Mouse (Mus musculus) urinary bladder, adult 2 months (tissue): ENCODE results near the gene Pnpla2. TPM values are rescaled to one million over a fixed set of nuclear protein-coding genes. Genes with fewer than 3 reads are reported as not detected.

Source experiments
- DNase-seq: peaks from one replicate; pipeline ENCODE4 v3.0.0; 2022; ENCODE audit warnings: low spot score
- polyA plus RNA-seq: library from polyadenylated mRNA; depleted of rRNA; stranded (reverse); fragments of >200 nt; gene quantifications from 2 replicates; pipeline ENCODE4 v1.2.3, GENCODE M21; 2012

The Pnpla2 gene
- polyA plus RNA-seq, 1 experiment, result 108 TPM

DNA sequence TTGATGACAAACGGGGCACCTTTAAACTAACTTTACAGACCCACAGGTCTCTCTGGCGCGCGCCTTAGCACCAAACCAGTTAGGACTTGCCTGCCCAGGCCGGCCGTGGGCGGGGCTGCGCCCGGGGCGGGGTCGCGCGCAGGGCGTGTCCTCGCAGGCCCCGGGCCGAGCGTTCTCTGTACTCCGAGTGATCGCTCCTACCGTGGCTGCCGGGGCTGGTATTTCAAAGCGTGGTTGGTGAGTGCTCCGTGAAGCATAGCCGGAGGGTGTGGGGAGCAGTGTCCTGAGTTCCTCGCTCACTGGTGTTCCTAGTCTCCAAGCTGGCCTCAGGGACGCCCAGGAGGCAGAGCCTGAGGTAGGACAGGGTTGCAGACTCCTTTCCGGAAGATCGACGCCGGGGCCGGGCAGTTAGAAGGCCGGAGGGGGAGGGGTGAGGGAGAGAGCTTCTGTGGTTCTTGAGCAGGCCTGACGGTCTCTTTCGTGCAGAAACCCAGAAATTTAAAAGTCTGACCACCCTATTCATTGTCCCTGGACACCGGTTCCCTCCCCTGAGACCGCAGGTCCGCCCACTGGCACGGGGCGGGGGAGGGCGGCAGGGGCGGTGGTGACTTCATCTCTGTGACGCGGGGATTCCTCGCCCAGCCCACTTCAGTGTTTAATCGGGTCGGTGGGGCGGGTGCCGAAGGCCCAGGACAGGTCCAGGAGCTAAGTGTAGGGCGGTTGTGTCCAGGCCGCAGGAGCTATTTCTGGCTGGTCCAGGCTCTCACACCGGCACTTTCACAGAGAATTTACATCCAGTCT lies 12.4 kb downstream of the Pnpla2 start, which contains the start of gene Cd151:
Gene Cd151, plus strand, starts transcription at position 163 of the 801 bp plus-strand sequence.
- peak; percentile 88 for DNase-seq

DNA sequence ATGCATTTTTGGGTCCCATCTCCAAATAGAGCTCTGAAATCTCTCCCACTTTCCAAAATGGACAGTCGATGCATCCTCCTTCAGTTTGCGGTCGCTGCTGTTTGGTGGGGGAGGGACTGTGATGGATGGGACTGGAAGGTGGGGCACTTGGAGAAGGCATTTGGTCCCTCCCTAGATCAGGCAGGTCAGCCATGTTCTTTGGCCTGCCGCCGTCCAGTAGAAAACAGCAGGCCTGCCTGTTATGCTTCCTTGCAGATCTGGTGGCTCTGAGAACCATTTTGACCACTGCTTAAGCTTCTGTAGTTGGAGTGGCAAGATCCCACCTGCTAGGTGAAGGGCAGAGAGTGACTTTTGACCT lies 13.1 kb downstream of the Pnpla2 start:
- no peak for DNase-seq

DNA sequence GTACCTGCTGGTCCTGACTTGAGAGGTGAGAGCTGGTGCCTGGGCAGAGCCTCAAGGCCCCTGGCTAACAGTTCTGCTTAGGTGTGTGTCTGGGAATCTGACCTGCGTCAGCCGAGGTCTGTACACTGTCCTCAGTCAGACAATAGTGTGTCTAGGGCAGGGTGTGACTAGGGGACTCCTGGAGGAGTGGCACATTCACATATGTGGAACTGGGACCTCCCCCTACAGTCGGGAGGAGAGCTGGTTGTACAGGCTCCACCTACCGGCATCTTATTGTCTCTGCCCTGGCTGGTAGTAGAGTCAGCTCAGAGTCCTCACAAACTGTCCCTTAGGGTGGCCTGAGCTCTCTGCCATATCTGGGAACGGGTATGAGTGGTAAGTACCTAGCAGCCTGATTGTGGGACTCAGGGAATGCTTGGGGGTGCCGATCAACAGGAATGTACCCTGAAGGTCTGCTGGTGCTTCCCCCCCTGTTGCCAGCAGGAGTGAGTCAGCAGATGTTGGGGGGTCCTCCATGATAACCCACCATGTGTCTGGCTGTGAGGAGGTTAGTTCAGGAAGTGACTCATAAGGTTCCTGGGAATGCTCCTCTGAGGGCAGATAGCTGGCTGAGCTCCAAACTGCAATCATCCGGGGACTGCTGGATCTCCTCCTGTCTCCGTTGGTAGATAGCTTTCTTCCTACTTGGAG lies 13.7 kb downstream of the Pnpla2 start:
- DNase-seq, result peak; percentile 38

DNA sequence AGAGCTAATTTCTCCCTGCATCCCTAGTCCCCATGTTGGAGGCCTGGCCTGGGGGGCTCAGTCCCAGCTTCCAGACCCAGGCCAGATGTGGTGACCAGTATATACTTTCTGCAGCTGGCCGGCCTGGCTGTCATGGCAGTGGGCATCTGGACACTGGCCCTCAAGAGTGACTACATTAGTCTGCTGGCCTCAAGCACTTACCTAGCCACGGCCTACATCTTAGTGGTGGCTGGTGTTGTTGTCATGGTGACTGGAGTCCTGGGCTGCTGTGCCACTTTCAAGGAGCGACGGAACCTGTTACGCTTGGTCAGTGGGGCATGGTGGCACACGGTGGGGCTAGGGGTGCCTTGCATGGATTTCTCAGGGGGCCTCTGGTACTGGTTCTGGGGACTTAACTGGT lies 14.4 kb downstream of the Pnpla2 start:
- DNase-seq, result no peak

DNA sequence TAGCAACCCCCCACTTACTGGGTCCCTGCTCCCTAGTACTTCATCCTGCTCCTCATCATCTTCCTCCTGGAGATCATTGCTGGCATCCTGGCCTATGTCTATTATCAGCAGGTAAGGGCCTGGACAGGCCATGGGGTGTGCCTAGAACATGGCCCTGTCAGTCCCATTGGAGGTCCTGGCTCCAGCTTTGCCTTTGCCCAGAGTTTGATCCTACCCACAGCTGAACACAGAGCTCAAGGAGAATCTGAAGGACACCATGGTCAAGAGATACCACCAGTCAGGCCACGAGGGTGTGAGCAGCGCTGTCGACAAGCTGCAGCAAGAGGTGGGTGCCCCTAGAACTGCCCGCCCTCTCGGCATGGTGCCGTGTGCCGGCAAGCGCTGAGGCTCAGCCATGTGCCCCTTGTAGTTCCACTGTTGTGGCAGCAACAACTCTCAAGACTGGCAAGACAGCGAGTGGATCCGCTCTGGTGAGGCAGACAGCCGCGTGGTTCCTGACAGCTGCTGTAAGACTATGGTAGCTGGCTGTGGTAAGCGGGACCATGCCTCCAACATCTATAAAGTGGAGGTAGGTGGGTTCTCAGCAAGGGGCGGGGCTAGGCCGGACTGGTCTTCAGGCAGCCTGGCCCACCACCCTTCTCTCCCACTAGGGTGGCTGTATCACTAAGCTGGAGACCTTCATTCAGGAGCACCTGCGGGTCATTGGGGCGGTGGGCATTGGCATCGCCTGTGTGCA lies 15.1 kb downstream of the Pnpla2 start:
- no peak for DNase-seq

DNA sequence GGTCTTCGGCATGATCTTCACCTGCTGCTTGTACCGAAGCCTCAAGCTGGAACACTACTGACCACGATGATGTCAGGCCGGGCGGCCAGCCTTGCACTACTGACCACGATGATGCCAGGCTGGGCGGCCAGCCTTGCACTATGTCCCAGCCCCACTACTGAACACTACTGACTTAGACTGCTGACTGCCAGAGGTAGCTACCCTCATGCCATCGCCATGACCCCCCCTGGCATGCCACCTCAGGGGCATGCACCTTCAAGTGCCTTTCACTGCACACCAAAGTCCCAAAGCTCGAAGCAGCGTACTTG lies 15.6 kb downstream of the Pnpla2 start:
- no peak for DNase-seq

DNA sequence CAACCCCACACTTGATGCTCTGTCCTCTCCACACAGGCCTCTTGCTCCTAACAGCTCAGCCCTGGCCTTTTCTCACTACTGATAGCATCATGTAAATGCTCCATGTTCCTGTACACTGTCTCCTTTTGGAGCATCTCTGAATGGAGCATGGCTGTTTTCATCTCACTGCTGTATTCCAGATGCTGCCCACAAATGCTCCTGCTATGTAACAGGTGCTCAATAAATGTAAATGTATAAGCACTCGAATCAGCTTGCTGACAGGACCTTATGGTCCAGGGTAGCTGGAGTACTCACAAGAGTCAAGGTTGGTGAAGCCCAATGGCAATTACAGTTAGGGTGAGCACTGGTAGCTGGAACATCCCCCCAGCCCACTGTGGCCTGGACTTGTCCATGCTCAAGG lies 16.2 kb downstream of the Pnpla2 start:
- DNase-seq, result no peak

DNA sequence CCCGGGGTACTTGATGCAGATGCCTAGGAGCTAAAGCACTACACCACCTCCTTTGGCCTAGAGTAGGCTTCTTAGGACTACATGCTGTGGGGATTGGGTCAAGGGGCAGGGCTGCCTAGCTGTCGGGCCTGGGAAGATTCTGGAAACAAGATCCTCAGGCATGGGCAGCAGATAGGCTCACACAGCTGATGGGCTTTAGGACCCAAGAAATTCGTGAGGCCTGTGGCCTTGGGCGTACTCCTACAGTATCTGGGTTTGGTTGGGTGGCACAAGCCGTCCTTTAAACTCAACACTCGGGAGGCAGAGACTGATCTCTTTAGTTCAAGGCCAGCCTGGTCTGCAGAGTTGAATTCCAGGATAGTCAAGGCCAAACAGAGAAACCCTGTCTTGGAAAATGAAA lies 17.2 kb downstream of the Pnpla2 start:
- DNase-seq, result no peak

DNA sequence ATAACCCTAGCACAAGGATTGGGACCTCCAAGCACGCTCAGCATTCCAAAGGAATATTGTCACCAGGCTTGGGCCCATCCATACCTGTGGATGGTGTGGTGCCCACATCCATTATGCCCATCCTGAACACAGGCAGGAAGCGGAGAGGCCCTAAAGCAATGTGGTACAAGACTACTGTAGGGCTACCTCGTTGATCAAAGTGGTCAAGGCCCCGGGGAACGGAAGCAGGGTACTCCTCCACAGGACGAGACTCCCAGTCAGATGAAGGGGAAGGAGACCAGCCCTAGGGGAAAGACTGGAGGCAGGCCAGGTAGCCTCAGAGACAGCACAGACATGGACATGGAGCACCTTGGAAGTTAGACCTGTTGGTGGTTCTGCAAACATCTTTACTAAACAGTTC lies 17.8 kb downstream of the Pnpla2 start:
- DNase-seq, result no peak

DNA sequence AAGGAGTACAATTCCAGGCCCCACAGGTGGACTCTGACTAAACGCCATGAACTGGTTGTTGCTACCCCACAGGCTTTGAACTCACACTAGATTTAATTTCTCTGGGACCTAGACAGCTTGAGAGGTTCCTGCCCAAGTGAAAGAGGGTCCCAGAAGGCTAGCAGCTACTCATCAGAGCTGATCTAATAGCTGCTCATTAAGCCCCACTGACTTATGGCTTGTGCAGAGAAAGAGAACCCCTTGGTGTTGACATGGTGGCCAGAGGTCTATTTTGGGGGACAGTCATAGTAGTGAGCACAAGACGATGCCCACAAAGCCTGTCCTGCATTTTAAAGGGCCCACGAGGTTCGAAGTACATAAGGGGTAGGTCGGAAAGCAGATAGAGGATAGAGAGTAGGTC lies 19.2 kb downstream of the Pnpla2 start:
- no peak for DNase-seq

DNA sequence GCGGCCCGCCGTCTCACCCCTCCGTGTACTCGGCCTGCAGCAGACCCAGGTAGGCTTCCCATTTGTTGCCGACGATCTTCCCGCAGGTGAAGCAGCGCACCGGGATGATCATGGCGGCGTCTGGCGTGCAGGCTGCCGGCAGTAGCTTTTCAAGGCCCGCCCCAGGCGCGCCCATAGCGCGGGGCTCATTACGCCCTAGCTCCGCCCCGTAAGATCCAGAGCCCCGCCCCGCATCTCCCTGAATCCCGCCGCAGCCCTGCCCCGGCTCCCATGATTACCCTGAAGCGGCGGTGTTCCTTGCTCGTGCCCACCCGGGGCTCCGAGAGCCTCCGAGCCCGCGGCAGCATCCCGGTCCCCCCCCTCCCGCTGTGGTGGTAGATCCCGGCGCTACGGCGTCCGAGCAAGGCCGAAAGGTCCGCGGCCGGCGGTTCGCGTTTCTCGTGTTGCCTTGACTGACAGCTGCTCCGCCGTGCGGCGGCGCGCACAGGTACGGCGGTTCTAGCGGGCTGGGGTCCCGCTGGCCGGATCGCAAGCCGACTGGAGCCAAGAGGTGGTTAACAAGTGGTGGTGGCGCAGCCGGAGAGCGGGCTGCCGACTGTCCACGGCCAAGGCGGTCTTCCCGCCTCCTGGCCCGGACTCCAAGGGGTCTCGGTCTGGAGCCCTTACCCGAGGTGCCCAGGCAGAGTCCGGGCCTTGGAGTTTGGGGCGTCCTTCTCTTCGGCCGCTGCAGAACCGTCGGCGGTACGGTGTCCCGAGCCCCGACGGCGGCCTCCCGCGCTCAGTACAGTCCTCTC lies 20.2 kb downstream of the Pnpla2 start, which contains the start of the genes Polr2l and Tspan4:
Gene Polr2l, minus strand, starts transcription at position 122 of the 794 bp plus-strand sequence.
Gene Tspan4, plus strand, starts transcription at position 230 of the 794 bp plus-strand sequence.
- peak; percentile 88 for DNase-seq

DNA sequence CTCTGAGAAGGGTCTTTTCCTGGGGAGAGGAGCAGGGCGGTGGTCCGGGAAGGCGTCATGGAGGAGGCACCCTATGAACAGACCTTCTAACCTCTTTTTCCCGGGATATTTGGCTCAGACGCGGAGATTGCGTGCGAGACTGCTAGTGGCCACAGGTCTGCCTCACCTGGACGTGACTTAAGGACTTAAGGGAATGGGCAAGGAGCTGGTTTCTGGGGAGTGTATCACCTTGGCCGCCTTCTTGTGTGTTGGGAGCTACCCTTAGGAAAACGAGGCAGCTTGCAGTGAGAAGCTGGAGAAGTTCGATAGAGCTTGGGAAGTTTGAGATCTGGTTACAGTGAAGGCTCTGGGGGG lies 20.8 kb downstream of the Pnpla2 start:
- no peak for DNase-seq

DNA sequence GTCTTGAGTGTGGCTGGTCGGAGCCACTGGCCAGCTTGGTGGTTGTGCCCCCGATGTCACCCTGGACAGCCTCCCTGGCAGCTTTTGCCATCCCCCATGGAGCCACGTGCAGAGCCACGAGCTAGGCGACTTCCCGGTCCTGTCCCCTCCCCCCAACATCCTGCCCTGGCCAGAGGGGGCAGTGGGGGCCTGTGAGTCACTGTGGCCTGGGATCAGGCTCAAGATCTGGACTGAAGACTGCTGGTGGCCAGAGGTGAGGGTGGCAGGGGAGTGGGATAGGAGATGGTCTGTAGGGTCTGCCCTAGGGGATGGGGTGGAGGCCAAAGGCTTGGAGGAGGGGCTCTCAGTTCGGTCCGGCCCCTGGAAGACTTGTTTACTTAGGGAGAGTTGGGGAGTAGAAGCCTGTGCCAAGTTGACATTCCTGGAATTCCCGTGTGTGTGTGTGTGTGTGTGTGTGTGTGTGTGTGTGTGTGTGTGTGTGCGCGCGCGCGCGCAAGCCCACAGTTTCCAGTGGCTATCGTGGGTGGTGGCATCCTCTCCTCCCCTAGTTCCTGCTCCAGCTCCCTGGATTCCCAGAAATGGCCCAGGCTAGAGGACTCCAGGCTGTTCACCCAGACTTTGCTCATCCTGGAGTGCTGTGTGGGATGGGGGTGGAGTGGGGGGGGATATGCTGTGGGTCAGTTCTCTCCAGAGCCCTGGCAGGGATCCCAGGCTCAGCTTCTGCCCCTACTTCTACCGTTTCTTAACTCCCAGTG lies 21.4 kb downstream of the Pnpla2 start:
- DNase-seq, result peak; percentile 82

DNA sequence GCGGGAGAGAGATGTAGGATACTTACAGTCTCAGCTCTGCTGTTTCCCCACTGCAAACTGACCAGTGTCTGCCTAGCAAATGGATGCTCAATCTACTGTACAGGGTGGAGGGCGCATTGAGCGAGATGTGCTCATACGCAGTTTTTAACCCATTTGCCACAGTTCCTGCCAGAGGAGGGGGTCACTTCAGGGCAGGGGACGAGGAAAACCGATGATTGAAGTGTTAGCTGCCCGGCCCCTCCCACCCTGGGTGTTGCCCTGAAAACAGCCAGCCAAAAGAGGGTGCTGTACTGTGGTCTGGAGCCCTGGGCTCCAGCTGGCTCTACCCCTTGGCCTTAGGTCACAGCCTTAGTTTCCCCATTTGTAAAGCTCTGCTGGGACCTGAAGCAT lies 22.0 kb downstream of the Pnpla2 start:
- DNase-seq, result no peak

DNA sequence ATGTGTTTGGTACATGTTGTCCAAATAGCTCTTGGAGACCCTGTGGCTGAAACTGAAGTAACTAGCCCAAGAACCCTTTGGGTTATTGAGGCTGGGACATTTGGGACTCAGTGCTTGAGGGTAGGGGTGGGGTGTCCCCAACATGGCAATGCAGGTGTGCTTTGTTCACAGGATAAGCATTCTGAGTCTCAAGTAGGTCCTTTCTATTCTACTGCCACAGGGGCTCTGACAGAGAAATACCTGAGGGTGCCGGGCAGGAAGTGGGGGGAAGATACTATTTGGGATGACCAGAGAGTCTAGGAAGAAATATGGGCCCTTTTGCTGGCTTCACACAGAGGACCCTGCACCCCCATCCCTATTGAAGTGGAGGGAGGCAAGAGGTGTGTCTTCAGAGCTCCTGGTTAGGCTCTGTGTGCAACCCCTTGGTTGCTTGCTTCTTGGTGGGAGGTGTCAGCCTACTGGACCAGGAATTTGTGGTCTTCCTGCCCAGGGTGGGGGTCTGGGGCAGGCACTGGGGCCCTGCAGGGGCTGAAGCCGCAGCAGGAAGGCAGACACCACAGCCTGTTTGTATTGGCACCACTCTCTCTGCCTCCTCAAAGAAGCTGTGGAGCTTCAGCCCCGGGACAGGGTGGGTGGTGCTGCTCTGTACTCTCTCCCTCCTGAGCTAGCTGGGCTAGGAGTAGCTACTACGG lies 22.7 kb downstream of the Pnpla2 start:
- DNase-seq, result no peak

DNA sequence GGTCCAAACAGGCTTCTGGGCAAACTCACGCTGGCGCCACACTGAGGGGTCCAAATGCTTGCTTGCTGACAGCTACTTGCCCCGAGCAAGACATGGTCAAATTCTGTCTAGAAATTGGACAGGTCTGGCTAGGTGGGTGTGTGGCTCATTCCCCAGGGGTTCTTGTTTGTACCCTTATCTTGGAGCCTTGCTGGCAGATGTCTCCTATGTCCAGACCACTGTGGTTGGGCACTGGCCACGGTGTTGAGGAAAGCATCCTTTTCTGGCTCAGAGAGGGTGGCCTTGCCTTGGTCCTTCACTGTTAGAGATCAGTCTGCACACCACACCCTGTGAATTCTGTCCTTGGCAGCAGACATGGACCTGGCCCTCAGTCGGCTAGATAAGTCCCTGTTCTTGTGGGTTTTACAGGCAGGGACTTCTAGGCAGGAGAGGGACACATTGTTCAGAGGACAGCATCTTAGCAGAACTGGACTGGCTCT lies 23.3 kb downstream of the Pnpla2 start:
- DNase-seq, result no peak

DNA sequence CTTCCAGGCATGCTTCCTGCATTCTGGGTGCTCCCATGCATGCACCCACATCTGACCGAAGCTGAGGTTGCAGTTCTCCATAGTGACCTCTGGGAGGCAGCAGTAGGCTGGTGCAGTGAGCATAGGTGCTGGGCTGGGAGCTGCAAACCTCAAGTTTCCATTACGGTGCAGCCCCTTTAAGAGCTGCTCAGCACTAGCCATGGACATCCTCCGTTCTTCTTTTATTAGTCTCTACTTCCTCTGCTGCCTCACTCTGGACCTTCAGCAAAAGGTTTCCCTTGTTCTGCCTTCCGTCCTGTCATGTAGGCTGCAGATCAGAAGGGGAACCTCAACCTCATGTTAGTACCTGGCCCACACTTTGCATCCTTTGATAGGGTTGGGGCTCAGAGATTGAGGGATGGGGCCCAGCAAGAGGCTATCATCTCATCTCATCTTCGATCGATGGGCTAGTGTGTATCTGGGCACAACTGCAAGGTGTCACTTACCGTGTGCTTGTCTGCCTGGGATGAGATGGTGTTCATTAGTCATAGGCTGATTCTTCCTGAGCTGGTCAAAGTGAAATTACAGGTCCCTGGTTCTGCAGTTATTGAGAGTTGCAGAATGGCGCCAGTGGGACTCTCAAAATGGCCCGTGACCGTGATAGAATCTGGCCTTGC lies 26.0 kb downstream of the Pnpla2 start:
- DNase-seq, result no peak

DNA sequence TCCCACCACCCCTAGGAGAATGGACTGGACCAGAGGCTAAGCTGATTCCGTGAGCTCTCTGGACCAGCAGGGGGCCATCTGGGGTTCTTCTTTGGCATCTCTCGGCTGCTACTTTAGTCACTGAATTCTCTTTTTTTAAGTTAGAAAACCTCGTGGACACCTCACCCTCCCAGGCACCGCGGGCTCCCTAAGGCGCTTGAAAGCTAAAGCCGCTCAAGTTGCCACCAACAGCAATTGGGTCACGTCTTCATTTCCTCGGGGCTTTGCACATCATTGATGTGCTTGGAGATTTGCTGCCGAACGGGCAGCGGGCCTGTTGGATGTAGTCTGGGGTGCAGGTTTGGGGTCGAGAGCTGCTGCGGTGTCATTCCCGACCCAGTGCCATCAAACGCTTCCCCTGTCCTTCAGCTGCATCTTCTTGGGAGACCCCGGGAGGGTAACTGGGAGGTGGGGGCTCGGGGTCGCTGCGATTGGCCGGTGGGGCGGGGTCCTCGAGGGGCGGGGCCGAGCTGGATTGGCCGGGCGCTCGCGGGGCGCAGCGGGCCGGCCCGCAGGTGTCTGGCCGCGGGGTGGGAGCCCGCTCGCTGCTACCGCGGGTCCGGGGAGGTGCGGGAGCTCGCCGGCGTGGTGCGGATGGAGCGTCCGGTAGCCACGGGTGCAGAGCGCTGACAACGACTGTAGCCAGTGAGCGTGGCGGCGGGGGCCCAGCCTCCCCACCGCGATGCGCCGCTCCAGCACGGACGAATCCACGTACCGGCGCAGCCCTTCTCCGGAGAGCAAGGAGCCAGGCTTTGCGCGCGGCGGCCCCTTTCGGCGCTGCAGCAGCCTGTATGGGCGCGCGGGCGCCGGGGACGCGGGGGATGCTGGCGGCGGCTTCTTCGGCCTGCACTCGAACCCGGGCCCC lies 26.8 kb downstream of the Pnpla2 start:
- DNase-seq, result no peak

DNA sequence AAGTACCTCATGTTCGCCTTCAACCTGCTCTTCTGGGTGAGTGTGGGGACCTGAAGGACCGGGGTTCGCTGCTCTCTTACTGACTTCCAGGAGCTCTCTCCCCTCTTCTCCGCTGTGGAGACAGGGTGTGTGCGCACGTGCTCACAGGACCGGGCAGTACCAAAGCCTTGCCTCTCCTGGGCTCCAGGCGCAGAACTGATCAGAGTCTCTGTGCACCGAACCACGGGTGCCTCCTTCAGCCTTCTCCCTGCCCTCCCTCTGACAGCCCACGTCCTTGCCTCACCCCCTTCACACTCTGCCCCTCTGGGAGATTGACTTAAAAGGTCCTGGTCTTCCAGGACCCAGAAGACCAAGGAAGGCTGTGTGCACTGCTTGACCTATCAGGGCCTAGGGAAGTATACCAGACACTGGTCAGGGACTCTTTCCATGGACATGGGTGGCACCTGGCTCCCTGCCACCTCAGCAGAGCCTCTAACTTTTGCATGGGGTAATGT lies 27.6 kb downstream of the Pnpla2 start:
- DNase-seq, result no peak
